Mouse (Mus musculus) 3T3-L1 (cell line): ENCODE measurements around the gene Zfp541.

Experiments
- DNase-seq: peaks from one replicate; pipeline ENCODE4 v3.0.0-alpha.2; 2015; ENCODE audit warnings: low read depth, low spot score

Zfp541 gene

GRCm38 (mm10) chr7:16071906-16072305 lies 10.3 kb downstream of the Zfp541 start:
- no peak for DNase-seq

GRCm38 (mm10) chr7:16079947-16080346 lies 18.3 kb downstream of the Zfp541 start:
- no peak for DNase-seq

GRCm38 (mm10) chr7:16080581-16080980 lies 19.0 kb downstream of the Zfp541 start:
- no peak for DNase-seq

- no peak for DNase-seq
These were observed 21.7 kb downstream of the Zfp541 start for GRCm38 (mm10) chr7:16083361-16083760.

GRCm38 (mm10) chr7:16087587-16087986 lies 26.0 kb downstream of the Zfp541 start:
- no peak for DNase-seq

GRCm38 (mm10) chr7:16094592-16094991 lies 33.0 kb downstream of the Zfp541 start:
- no peak for DNase-seq

GRCm38 (mm10) chr7:16098021-16099017 lies 36.7 kb downstream of the Zfp541 start, which contains the start of gene Napa:
Gene Napa (plus strand): TSS chr7:16098458.
- DNase-seq = peak; percentile 99

- DNase-seq = no peak
These were observed 38.3 kb downstream of the Zfp541 start for GRCm38 (mm10) chr7:16099901-16100300.

- DNase-seq = no peak
These were observed 39.5 kb downstream of the Zfp541 start for GRCm38 (mm10) chr7:16101081-16101480.

GRCm38 (mm10) chr7:16101726-16102475 lies 40.3 kb downstream of the Zfp541 start:
- DNase-seq = no peak

- no peak for DNase-seq
These were observed 41.1 kb downstream of the Zfp541 start for GRCm38 (mm10) chr7:16102686-16103226.

- peak; percentile 65 for DNase-seq
These were observed 42.1 kb downstream of the Zfp541 start for GRCm38 (mm10) chr7:16103760-16104159.

GRCm38 (mm10) chr7:16104611-16105388 lies 43.2 kb downstream of the Zfp541 start:
- no peak for DNase-seq

GRCm38 (mm10) chr7:16108886-16109542 lies 47.4 kb downstream of the Zfp541 start:
- DNase-seq = no peak

GRCm38 (mm10) chr7:16110158-16110557 lies 48.5 kb downstream of the Zfp541 start:
- DNase-seq = no peak

GRCm38 (mm10) chr7:16111284-16112090 lies 49.9 kb downstream of the Zfp541 start:
- DNase-seq = no peak

GRCm38 (mm10) chr7:16116418-16116817 lies 54.8 kb downstream of the Zfp541 start:
- no peak for DNase-seq

- no peak for DNase-seq
These were observed 55.5 kb downstream of the Zfp541 start for GRCm38 (mm10) chr7:16117100-16117499.

GRCm38 (mm10) chr7:16119569-16120261 lies 58.1 kb downstream of the Zfp541 start, which contains the start of gene Kptn:
Gene Kptn (plus strand): TSS chr7:16119895.
- DNase-seq = peak; percentile 92
